Mouse (Mus musculus) thymus, postnatal 36 days (tissue): ENCODE results near the gene Fbxo7.

Experiments
- DNase-seq, 2 experiments: peaks; one replicate each; pipeline ENCODE4 v3.0.0; 2022; ENCODE audit warnings: mixed read lengths in 2 of 2

The Fbxo7 gene

DNA sequence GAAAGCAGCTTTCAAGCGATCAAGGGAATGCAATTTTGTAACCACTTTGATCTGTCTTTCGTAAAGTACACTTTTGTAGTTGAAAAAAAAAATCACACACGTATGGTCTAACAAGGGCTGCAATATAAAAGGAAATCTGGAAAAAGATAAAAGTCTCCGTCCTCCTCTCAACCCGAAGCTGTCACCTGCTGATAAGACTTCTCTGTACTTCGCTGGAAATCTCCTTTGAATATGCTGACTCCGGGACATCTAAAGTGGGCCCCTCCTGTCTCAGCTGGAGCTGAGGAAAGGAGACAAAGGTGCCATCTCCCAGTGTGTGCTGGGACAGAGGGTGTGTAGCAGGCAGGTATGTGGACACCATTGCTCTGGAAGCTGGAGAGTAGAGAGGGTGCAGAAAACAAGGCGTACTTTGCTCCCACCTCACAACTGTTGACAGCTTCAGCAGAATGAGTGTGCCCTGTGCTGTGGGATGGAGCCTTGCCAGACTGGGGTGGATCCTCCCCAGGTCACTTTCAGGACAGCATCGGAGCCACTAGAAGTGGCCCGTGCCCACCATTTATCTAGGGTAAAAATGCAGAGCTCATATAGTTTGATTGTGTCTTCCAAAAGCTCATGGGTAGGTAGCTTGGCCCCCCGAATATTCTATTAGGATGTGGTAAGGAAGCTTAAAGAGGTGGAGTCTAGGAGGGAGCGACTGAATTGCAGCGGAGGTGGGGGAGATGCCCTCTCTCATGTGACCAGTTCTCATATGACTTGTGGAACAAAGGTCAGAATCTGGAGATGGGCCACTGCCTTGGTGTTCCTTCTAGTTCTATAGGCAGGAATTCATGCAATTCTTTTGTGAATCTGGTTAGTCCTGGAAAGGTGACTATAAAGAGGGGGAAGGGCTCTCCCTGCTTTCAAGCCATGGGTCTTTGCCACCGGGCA, 71.6 kb downstream of the Fbxo7 start:
- no peak for DNase-seq

DNA sequence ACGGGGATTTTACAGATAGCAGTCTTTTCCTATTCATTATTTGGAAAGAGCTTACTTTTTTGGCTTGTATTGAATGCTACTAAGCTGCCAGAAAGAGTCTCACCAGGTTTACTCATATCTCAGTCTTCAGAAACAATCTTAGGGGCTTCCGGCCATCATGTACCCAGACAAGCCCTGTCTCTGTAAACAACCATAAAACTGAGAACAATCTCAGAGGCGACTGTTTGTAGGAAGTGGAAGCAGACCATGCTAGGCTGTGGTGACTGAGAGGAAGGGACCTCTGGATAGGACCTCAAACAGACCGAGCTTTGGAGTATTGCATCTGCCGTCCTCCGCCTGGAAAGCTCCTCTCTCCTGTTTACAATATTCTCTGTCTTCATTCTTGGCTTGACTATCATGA, 76.6 kb downstream of the Fbxo7 start:
- DNase-seq, result no peak

DNA sequence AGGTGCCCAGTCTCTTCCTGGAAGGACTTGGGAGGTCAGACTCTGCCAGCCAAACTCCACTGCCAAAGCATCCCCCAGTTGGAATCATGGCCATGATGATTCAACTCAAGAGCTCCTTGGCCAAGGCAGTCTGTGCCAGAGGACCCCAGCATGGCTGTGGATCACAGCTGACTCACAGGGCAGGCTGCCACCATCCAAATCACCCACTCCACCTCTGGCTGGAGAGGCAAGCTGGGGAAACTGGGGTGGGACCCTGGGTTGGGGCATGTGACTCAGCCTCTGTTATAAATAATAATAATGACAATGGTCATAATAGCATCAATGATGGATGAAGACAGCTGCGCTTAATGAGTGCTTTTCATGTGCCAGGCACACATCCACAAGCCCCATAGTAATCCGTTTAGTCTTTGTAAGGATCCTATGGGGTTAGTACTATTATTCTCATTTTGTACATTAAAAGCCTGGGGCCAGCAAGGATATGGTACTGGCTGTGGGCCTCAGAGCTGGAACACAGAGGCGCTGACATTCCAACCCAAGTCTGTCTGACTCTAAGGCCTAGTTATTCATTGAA, 78.6 kb downstream of the Fbxo7 start:
- no peak for DNase-seq
